Mouse (Mus musculus) G1E-ER4 (cell line): Measurements from ENCODE around the gene Rnf2. TPM values are rescaled to one million over a fixed set of nuclear protein-coding genes. Genes with fewer than 3 reads are reported as not detected.

Experiments used
- GATA1 ChIP-seq: IDR thresholded peaks from one replicate; pipeline ENCODE4 v1.8.0; 2012; ENCODE audit warnings: low read length, inconsistent platforms
- polyA plus RNA-seq: library from polyadenylated mRNA; stranded (reverse); fragments of >175 nt; gene quantifications from 2 replicates; pipeline ENCODE4 v1.2.3, GENCODE M21; 2012

Rnf2 gene
- polyA plus RNA-seq, 1 experiment: 79.9 TPM

DNA sequence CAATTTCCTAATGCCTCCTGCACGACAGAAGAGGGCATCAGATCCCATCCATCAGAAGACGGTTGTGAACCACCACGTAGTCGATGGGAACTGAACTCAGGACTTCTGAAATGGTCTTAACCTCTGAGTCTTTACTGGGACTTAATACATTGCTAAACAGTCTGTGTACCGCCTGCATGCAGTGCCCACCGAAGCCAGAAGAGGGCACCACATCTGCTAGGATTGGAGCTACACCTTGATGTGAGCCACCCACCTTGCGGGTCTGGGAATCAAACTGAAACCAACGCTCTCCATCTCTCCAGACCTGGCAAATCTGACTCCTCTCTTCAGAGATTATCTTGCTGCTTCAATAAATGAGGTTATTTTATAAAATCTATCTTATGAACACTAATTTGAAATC is 3.7 kb downstream of the Rnf2 start:
- no peak for TF ChIP-seq GATA1

DNA sequence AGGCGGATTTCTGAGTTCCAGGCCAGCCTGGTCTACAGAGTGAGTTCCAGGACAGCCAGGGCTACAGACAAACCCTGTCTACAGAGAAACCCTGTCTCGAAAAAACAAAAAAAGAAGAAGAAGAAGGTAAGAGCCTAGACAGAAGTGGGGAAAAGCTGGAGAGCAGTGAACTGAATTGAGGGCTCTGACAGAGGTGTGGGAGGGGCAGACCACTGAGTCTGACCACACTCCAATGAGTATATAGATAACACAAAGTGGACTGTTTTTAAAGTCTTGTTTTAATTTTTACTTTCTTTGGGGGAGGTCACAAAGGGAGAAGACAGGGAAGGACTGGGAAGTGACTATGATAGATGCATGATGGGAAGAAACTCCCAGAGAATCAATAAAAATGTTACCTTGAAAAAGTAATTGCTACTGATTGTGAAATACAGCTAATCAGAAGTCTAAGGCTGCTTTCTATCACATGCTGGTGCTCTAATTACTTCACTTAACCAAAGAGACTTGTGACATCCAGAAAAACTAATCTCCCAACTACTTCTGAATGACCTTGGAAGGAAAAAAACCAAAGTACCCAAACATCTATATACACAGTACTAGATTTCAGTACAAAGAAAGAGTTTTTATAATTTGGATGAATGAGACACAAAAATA is 5.0 kb downstream of the Rnf2 start:
- no peak for TF ChIP-seq GATA1

DNA sequence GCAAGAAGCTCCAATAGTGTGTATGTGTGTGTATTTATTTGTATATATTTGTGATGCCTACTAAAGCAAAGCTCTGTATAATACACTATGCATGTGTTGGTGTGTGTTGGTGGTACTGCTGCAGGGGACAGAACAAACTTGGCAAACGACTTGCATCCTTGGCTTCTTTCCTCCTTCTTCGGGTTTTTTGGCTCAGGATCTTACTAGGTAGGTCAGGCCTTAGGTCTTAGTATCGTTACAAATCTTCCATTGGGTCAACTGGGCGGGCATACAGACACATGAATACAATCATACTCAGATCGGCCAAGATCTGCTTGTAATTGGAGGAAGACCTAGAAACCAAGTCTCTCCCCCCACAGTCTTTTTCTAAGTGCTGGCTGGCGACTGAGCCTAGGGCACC is 6.0 kb downstream of the Rnf2 start:
- no peak for TF ChIP-seq GATA1

- peak; percentile 51 for TF ChIP-seq GATA1
Observed at GRCm38 (mm10) chr1:151493826-151494225, 6.9 kb downstream of the Rnf2 start.

- TF ChIP-seq GATA1: no peak
Observed at GRCm38 (mm10) chr1:151492419-151492818, 8.3 kb downstream of the Rnf2 start.

GRCm38 (mm10) chr1:151489806-151490205 is 10.9 kb downstream of the Rnf2 start:
- no peak for TF ChIP-seq GATA1

DNA sequence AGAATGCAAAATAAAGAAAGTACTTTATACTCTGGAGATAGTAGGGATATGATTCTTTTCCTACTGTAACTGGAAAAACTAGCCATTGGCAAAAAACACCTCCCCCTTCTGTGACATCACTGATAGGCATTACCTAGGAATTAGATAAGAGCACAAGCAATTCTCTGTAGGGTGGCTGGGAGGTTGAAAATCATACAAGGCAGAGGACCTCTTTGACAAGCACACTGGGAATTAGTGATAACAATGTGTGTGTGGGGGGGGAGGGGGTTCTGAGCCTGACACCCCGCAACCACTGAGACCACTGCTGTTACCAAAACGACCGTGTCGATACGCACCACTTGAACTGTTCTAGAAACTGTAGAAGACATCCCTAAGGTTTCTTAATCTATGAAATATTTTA is 16.0 kb downstream of the Rnf2 start:
- TF ChIP-seq GATA1: no peak

DNA sequence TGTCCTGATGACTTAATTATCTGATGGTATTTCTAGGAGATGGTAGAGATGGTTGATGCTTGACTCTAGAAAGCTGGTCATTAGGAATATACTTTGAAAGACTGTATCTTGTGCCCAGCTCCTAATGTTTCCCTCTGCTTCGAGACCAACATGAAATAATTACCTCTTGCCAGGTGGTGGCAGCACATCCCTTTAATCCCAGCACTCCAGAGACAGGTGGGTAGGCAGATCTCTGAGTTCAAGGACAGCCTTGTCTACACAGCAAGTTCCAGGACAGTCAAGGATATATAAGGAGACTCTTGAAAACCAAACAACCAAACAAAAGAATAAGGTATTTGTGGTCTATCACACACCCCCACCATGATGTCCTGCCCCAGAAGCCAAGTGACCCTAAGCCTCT is 17.2 kb downstream of the Rnf2 start:
- no peak for TF ChIP-seq GATA1

GRCm38 (mm10) chr1:151482497-151482896 is 18.3 kb downstream of the Rnf2 start:
- TF ChIP-seq GATA1: no peak

- TF ChIP-seq GATA1: no peak
Observed at GRCm38 (mm10) chr1:151471429-151471828, 29.3 kb downstream of the Rnf2 start.

GRCm38 (mm10) chr1:151466571-151466970 is 34.2 kb downstream of the Rnf2 start:
- TF ChIP-seq GATA1: no peak

DNA sequence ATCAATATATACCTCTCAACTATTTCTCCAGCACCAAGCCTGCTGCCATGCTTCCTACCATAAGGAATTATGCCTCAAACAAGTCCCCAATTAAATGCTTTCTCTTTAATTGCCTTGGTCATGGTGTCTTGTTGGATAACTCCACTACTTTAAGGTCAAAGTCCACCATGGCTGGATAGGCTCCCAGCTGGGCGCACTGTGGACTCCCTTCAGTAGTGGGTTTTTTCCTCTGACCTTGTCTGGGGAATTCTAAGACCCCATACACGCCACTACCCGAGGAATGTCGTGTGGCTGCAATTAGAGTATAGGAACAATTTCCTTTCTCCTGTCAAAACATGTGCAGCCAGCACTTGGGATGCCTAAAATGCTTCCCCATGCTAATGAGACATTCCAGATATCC is 35.8 kb downstream of the Rnf2 start:
- no peak for TF ChIP-seq GATA1

GRCm38 (mm10) chr1:151461265-151461664 is 39.5 kb downstream of the Rnf2 start:
- no peak for TF ChIP-seq GATA1

DNA sequence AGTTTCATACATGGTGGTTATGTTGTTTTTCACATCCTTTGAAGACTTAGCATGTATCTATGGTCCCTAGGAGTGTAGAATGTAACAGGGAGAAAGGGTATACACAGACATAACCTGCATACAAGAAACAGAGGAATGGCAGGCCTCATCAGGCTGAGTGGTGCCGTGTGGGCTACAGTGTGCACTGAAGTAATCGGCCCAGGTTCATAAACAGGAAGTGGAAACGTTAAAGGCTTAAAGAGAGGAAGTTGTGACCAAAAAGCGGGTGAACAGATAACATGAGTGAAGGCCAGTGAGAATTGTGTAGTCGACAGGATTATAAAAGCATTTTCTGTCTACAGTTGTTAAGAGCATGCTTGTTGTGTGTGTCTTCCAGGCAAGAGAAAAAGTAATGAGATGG is 43.7 kb downstream of the Rnf2 start:
- no peak for TF ChIP-seq GATA1

DNA sequence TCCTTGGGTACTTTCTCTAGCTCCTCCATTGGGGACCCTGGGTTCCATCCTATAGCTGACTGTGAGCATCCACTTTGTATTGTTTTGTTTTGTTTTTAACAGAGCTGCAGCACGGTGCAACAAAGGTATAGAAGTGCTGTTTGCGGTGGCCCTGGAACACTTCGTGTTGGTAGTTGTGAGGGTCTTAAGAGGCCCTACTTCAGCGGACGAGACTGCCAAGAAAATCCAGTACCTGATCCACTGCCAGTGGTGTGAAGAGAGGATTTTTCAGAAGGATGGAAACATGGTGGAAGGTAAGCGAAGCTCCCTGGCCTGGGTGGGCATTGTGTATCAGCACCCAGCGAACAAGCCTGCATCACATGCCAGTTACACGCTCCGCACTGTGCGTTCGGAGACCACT is 48.8 kb downstream of the Rnf2 start:
- TF ChIP-seq GATA1: no peak

DNA sequence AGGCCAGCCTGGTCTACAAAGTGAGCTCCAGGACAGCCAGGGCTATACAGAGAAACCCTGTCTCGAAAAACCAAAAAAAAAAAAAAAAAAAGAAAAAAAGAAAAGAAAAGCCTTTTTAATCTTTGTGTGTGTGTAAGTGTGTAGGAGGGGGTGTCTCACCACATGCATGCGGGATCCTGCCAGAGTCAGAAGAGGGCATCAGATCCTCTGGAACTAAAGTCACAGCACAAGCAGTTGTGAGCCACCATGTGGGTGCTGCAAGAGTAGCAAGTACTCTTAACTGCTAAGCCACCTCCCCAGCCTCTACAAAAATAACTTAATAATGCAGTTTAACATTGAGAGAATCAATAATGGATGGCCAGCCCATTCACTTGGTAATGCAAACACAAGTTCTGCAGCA is 49.9 kb downstream of the Rnf2 start:
- TF ChIP-seq GATA1: no peak

DNA sequence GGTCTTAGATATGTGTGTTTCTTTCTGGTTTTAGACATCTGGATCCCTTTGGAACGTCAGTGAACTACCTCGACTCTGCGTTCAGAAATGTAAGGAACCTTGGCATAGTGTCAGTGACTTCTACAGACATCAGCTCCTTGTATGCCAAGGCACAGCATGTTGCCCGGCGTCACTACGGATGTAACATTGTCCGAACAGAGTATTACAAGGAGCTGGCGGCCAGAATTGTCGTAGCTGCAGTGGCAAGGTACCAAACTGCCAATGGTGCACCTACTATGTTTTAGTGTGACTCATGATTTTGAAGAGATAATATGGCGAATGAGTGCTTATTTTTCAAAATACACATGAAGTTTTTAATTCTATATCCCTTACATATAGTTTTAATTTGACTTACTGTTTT is 50.9 kb downstream of the Rnf2 start:
- TF ChIP-seq GATA1: no peak

- TF ChIP-seq GATA1: no peak
Observed at GRCm38 (mm10) chr1:151435431-151435830, 65.3 kb downstream of the Rnf2 start.
